Mouse (Mus musculus) left cerebral cortex, postnatal 10 days (tissue): ENCODE measurements around the gene Gxylt1. TPM values are rescaled to one million over a fixed set of nuclear protein-coding genes. Genes with fewer than 3 reads are reported as not detected.
"Not testable (repeated sequence)": the region's sequence is repeated elsewhere in the genome, so short reads cannot be mapped to it uniquely, and the experiment has no call there.

Experiments used
- DNase-seq, 2 experiments: peaks; one replicate each; pipeline ENCODE4 v3.0.0; 2021 to 2022; ENCODE audit warnings: low spot score in 2 of 2, mixed read lengths in 1 of 2; ENCODE audit errors: extremely low spot score in 1 of 2
- intact Hi-C: fragments of 180-260 bp; cut with DNase I; formaldehyde crosslinking; loops from one replicate; pipeline ENCODE4 v1.15.1; 2025
- total RNA-seq, 2 experiments: library from RNA; stranded (reverse); gene quantifications; 2 replicates each; pipeline ENCODE4 v1.2.3; 2021

Gene Gxylt1
- 10 to 100 TPM; 10.7 to 10.8 TPM for total RNA-seq

DNA sequence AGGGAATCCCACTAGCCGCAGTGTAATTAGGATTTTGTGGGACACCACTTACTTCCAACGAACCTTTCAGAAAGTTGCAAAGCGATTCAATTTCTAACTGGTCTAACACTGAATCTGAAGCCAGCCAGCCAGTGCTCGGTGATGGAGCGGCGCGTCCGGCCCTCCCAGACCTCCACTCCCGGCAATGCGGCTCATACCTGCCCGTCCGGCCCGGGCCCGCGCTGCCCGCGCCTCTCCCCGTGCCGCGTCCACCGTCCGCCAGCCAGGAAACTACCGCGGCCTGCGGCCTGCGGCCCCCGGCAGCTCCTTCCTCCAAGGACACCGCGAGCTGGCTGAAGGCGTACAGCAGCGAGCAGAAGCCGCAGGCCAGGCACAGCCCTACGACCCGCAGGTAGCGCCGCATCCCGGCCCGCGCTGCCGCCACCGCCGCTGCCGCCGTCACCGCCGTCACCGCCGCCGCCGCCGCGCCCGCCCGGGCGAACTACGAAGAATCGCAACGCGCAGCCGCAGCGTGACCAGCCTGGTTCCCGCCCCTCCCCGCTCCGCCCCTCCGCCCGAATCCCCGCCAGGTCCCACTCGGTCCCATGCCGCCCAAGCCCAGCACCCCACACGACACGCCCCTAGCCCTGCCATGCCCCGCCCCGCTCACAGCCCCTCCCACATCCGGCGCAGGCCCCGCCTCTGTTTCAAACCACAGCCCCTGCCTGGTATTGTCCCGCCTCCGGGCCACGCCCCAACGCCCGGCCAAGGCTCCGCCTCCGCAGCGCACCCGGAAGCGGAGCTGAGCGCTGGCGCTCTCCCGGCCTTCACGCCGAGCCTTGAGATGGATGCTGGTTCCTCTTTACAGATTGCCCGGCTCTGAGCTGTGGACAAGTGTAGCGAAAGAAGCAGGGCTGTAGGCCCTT is at the start of gene Gxylt1:
TSS of gene Gxylt1 (minus strand) at position 501 of the 905 bp plus-strand sequence.
- peak; percentile 98 to 99 for DNase-seq
- intact Hi-C loops: loop anchor here (5.0 kb wide), 1 partner anchor 62 kb away; the partner anchor contains the start of gene Yaf2

DNA sequence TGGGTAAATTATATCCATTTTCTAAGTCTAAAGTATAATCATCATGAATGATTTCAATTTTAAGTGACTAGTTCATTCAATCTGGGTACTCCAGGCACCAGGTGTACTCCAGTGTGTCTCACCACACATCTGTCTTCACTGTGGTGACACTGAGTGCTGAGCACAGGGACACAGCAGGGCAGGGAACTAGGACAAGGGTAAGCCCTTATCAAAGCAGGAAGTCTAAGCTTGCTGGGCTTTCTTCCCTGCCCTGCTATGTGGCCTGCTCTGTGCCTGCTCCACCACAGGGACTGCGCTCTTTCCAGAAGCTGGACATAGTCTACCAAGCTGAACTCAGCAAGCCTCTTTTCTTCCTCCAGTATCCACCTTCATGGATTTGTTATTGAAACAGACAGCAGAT is 43.8 kb upstream of the Gxylt1 start:
- intact Hi-C loops: no loop called here
- DNase-seq: no peak

DNA sequence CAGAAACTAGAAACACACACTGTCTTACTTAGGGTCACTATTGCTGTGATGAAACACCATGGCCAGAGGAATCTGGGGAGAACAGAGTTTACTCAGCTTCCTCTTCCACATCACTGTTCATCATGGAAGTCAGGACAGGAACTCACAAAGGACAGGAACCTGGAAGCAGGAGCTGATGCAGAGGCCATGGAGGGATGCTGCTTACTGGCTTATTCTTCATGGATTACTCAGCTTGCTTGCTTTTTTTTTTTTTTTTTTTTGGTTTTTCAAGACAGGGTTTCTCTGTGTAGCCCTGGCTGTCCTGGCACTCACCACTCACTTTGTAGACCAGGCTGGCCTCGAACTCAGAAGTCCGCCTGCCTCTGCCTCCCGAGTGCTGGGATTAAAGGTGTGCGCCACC is 35.3 kb upstream of the Gxylt1 start:
- DNase-seq, intact Hi-C loops: not testable (repeated sequence)

GRCm38 (mm10) chr15:93298197-93298596 is 23.2 kb upstream of the Gxylt1 start:
- no peak for DNase-seq
- intact Hi-C loops: no loop called here

- no peak for DNase-seq
- intact Hi-C loops: no loop called here
Measured at GRCm38 (mm10) chr15:93294483-93294882, 19.5 kb upstream of the Gxylt1 start.

DNA sequence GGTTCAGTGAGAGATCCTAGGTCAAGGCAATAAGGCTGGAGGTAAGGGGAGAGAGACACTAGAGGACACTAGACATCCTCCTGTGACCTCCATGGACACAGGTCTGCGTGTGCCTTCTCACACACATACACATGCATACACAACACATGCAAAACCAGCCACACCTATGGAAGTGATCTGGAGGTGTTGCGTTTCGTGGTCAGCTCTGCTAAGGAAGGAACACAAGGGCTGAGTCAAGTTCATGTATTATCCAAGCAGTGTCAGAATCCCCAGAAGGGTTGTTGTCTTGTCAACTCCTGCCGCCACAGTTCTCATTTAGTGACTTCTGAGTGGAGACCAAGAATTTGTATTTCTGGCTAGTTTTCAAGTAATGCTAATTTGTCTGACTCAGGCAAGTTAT is 13.3 kb upstream of the Gxylt1 start:
- DNase-seq: no peak
- intact Hi-C loops: no loop called here

GRCm38 (mm10) chr15:93287628-93288027 is 12.6 kb upstream of the Gxylt1 start:
- DNase-seq: no peak
- intact Hi-C loops: no loop called here

DNA sequence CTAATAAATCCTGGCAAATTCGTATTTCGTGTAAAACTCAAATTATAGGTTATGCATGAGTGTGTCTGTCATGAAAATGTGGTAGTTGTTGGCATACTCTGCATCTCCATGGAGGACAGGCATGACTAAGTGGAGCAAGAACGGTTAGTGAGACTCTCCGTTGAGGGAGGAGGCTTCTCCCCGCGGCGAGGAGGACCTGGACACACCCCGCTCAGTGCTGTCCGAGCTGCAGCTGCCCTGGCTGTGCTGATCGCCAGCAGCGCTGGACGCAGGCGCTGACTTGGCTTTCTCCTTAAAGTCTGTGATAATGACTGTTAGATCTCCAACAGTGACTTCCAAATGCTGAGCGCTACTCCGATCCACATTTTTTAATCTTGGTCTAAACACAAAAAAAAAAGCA is 10.3 kb upstream of the Gxylt1 start:
- intact Hi-C loops: no loop called here
- DNase-seq: no peak

DNA sequence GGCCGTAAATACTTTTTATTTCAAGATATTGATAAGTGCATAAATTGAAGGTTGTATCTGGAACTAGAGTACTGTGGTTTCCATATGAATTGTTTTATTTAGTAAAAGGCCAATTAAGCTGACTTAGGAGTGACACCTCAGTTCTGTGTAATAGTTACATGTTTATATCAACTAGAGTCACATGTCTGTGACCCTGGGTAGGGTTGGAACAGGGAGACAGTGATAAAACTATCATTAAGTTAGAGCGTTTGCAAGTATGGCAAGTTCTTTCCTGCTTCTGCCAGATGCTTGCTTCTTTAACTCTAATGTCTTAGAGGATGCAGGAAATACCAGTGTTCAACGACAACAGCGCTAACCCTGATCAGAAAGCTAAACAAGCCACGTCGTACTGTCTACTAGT is 9.3 kb upstream of the Gxylt1 start:
- DNase-seq: no peak
- intact Hi-C loops: no loop called here

DNA sequence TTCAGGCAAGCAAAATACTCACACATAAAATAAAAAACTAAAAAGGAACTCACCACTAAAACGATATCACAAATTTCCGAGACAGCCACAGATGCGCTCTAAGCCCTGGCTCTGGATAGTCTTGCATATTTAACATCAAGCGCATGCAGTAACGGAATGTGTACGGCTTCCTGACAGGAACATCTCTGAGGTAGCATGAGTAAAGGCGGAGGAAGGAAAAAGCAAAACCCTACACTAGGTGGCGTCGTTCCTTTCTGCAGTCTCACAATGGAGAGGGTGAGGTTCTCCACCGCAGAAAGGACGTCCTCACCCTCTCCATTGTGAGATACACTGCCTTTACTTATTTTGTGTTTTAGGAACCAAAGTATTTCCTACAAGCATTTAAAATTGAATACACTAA is 8.4 kb upstream of the Gxylt1 start:
- DNase-seq: no peak
- intact Hi-C loops: no loop called here

DNA sequence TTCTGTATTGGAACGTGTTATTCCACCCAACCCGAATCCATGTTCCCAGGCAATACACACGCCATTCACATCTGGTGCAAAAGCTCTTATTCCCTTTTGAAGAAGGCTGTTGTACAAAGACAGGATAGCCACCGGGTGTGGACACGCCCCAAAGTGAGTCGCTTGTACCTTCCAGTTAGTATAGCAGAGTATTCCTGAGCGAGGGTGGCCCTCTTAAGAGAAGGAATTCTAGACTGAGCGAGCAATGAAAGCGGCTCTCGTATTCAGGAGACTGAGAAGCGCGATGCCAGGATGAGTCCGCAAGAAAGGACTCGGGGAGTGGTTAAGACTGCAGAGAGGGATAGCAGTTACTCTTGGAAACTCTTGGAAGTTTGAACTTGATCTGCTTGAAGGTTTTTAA is 1.3 kb upstream of the Gxylt1 start:
- DNase-seq: no peak
- intact Hi-C loops: loop anchor here (5.0 kb wide), 1 partner anchor 61 kb away; the partner anchor contains the start of gene Yaf2

DNA sequence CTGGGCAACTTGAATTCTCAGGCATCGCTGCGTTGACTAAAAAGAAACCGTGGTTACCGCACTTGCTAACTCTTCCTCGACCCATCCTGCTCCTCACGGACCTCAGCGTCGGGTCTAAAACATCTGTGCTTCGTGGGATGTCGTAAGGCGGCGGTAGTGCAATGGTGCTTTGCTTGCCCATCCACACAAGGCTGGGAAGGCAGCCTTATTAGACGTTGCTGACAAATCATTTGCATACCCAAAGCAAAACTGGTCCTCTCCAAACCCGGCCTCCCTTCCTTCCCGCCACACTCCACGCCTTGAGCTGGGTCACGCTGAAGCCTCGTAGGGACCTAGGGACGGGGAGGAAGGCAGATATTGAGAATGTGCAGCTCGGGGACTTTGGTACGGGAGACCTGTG is 644 bp upstream of the Gxylt1 start:
- DNase-seq: peak in 1 of 2 experiments; percentile 45
- intact Hi-C loops: loop anchor here (5.0 kb wide), 1 partner anchor 62 kb away; the partner anchor contains the start of gene Yaf2

GRCm38 (mm10) chr15:93273788-93274678 is 946 bp downstream of the Gxylt1 start:
- DNase-seq: no peak
- intact Hi-C loops: no loop called here

- no peak for DNase-seq
- intact Hi-C loops: no loop called here
Measured at GRCm38 (mm10) chr15:93272948-93273347, 2.0 kb downstream of the Gxylt1 start.

- intact Hi-C loops: no loop called here
- DNase-seq: no peak
Measured at GRCm38 (mm10) chr15:93270289-93270855, 4.6 kb downstream of the Gxylt1 start.

DNA sequence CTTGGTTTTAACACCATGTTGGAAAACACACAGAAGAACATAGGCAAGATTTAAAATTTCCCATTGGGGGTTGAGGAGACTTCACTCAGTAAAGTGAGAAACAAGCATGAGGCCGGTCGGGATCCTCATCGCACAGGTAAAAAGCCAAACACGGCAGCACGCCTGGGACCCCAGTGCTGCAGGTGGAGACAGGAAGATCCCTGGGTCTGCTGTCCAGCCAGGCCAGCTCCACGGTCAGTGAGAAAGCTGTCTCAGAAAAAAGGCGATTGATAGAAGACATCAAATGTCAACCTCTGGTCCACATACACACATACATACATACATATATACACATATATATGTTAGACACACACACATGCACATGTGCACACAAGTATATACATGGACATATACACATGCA is 5.4 kb downstream of the Gxylt1 start:
- no peak for DNase-seq
- intact Hi-C loops: loop anchor here (5.0 to 10.0 kb wide), 2 partner anchors 303 to 945 kb away; no protein-coding TSS in a partner anchor

GRCm38 (mm10) chr15:93268001-93268400 is 7.0 kb downstream of the Gxylt1 start:
- DNase-seq: no peak
- intact Hi-C loops: loop anchor here (5.0 to 10.0 kb wide), 2 partner anchors 304 to 947 kb away; no protein-coding TSS in a partner anchor

GRCm38 (mm10) chr15:93267479-93267878 is 7.5 kb downstream of the Gxylt1 start:
- intact Hi-C loops: loop anchor here (5.0 to 10.0 kb wide), 2 partner anchors 305 to 947 kb away; no protein-coding TSS in a partner anchor

GRCm38 (mm10) chr15:93266361-93266760 is 8.6 kb downstream of the Gxylt1 start:
- intact Hi-C loops: loop anchor here (5.0 to 10.0 kb wide), 2 partner anchors 306 to 948 kb away; no protein-coding TSS in a partner anchor
- no peak for DNase-seq

More at GRCm38 (mm10) chr15:93267479-93267878, 7.5 kb downstream of the Gxylt1 start:
- DNase-seq: no peak
